Mouse (Mus musculus): ENCODE data around the gene 9230112D13Rik. TPM values are rescaled to one million over a fixed set of nuclear protein-coding genes. Genes with fewer than 3 reads are reported as not detected.

Gene 9230112D13Rik
- polyA plus RNA-seq, 1 experiment from 2014 or later = not detected

GRCm38 (mm10) chr14:34505309-34505708 lies 17.3 kb downstream of the 9230112D13Rik start:
- no peak overlapping the region for H3K27ac ChIP-seq
- H3K9me3 ChIP-seq (replicated peaks) = no peaks in the 10 kb centered on the region
- H3K27me3 ChIP-seq = no peaks in the 10 kb centered on the region
- no peak for ATAC-seq (ENCODE audit: low FRiP score)
- no peak overlapping the region for H3K4me2 ChIP-seq (replicated peaks)
- H3K4me3 ChIP-seq = no peak overlapping the region
- H3K4me1 ChIP-seq = peaks cover 22% of the 10 kb centered on the region
- H3K36me3 ChIP-seq = no peaks in the 10 kb centered on the region
- H3K9ac ChIP-seq = no peak overlapping the region
- 86% methylated on average over 7 of the region's 7 CpGs for WGBS

GRCm38 (mm10) chr14:34504377-34504776 lies 18.2 kb downstream of the 9230112D13Rik start:
- Histone ChIP-seq H3K4me2 (replicated peaks) (no peak overlapping the region), H3K4me3 (no peak overlapping the region), H3K36me3 (no peaks in the 10 kb centered on the region), H3K27me3 (no peaks in the 10 kb centered on the region), H3K9ac (no peak overlapping the region), H3K4me1 (peaks cover 31% of the 10 kb centered on the region), H3K9me3 (replicated peaks) (no peaks in the 10 kb centered on the region), H3K27ac (no peak overlapping the region)
- WGBS = 89% methylated on average over 5 of the region's 5 CpGs
- ATAC-seq (ENCODE audit: low FRiP score) = no peak

- Histone ChIP-seq H3K4me2 (replicated peaks) (peak overlapping the region; percentile 58), H3K27me3 (no peaks in the 10 kb centered on the region), H3K4me3 (no peak overlapping the region), H3K9me3 (replicated peaks) (no peaks in the 10 kb centered on the region), H3K36me3 (no peaks in the 10 kb centered on the region), H3K27ac (peak overlapping the region; percentile 96; the same call in 1 of the 2 replicates), H3K9ac (no peak overlapping the region), H3K4me1 (peaks cover 33% of the 10 kb centered on the region)
- no peak for ATAC-seq (ENCODE audit: low FRiP score)
- 42% methylated on average over 6 of the region's 6 CpGs for WGBS
Observed at GRCm38 (mm10) chr14:34503759-34504158, 18.8 kb downstream of the 9230112D13Rik start.

GRCm38 (mm10) chr14:34503325-34503647 lies 19.3 kb downstream of the 9230112D13Rik start, which contains the start of gene Bmpr1a:
TSS of gene Bmpr1a (minus strand) at chr14:34503341.
- Histone ChIP-seq H3K27me3 (no peaks in the 10 kb centered on the region), H3K9ac (peak within 1 kb of the TSS; percentile 96), H3K27ac (peak within 1 kb of the TSS; percentile 96), H3K9me3 (replicated peaks) (no peaks in the 10 kb centered on the region), H3K36me3 (no peaks in the 10 kb centered on the region), H3K4me3 (peak within 1 kb of the TSS; percentile 82), H3K4me1 (peaks cover 33% of the 10 kb centered on the region), H3K4me2 (replicated peaks) (peak within 1 kb of the TSS; percentile 58)
- no peak for ATAC-seq (ENCODE audit: low FRiP score)
- WGBS = 9% methylated on average over 15 of the region's 15 CpGs

- H3K36me3 ChIP-seq = no peaks in the 10 kb centered on the region
- H3K4me2 ChIP-seq (replicated peaks) = peak overlapping the region; percentile 58
- peak; percentile 92 for ATAC-seq (ENCODE audit: low FRiP score)
- H3K4me1 ChIP-seq = peaks cover 30% of the 10 kb centered on the region
- peak overlapping the region; percentile 82 for H3K4me3 ChIP-seq
- H3K27me3 ChIP-seq = no peaks in the 10 kb centered on the region
- H3K27ac ChIP-seq = peak overlapping the region; percentile 96
- no peaks in the 10 kb centered on the region for H3K9me3 ChIP-seq (replicated peaks)
- peak overlapping the region; percentile 96 for H3K9ac ChIP-seq
- under 1% methylated on average over 92 of the region's 115 CpGs for WGBS
Observed at GRCm38 (mm10) chr14:34502475-34503324, 19.9 kb downstream of the 9230112D13Rik start.

DNA sequence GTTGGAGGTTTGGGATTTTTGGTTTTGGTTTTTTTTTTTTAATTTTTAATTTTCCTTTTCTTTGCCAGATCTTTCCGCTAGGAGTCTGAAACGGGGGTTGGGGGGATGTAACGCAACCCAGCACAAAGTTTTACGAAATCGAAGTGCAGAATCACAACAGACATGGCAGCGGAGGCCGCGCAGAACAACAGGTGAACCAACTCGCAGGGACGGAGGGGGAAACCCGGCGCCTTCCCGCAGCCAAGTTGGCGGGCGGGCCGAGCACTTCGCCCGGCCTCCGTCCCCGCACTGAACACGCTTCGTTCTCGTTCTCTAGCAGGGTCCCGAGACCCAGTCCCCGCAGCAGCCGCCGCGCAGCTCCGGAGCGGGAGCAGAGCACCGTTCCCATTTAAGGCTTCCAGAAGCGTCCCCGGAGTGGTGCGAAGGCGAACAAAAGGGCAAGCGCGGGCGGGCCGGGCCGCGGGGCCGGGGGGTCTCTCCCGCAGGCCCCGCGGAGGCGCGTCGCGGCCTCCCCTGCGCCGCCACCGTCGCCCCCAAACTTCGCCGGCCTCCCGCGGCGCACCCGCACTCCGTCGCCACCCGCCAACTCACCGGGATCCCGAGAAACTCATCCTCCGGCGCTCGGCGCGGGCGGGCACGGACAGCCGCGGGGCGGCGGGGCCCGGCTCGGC lies 20.7 kb downstream of the 9230112D13Rik start:
- Histone ChIP-seq H3K36me3 (no peaks in the 10 kb centered on the region), H3K9ac (peak overlapping the region; percentile 96), H3K4me1 (peaks cover 30% of the 10 kb centered on the region), H3K27me3 (no peaks in the 10 kb centered on the region), H3K9me3 (replicated peaks) (no peaks in the 10 kb centered on the region), H3K4me3 (peak overlapping the region; percentile 82), H3K4me2 (replicated peaks) (peak overlapping the region; percentile 58), H3K27ac (peak overlapping the region; percentile 96)
- ATAC-seq (ENCODE audit: low FRiP score) = peak; percentile 58
- WGBS = under 1% methylated on average over 76 of the region's 77 CpGs

DNA sequence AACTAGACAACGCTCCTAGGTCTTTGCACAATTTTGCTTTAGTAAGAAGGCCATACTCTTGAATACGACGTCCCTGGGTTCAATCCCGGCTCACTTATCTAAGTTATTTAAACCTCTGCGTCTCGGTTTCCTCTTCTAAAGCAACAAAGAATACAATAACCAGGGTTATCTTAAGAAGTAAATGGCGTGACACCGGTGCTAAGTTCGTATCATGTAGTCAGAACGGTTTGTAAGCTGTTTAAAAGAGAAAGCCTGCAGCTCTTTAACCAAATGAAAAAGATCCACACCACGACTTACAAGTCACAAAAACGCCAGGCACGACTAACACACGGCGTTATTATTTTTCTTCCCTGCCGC lies 21.2 kb downstream of the 9230112D13Rik start:
- Histone ChIP-seq H3K9me3 (replicated peaks) (no peaks in the 10 kb centered on the region), H3K4me1 (peaks cover 30% of the 10 kb centered on the region), H3K27me3 (no peaks in the 10 kb centered on the region), H3K27ac (peak overlapping the region; percentile 96; the same call in 1 of the 2 replicates), H3K9ac (peak overlapping the region; percentile 96), H3K4me3 (peak overlapping the region; percentile 82), H3K4me2 (replicated peaks) (peak overlapping the region; percentile 58), H3K36me3 (no peaks in the 10 kb centered on the region)
- under 1% methylated on average over 16 of the region's 16 CpGs for WGBS
- ATAC-seq (ENCODE audit: low FRiP score) = no peak

DNA sequence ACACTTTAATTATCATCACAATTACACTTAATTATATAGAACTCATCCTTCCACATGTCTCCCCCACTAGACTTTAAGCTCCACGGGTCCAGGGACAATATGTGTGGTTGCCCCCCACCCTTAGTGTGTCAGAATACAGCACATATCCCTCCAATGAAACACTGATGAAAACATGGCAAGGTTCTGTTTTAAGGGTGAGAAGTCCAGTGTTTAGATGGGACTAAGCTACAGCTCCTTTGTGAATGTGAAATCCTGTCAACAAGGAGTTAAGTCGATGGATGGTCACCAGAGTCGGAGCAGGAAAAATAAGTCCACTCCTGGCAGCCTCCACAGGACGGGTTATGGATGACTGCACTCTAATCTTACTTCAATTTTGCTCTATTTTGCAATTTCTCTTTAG lies 22.3 kb downstream of the 9230112D13Rik start:
- no peaks in the 10 kb centered on the region for H3K9me3 ChIP-seq (replicated peaks)
- no peak overlapping the region for H3K27ac ChIP-seq
- no peak for ATAC-seq (ENCODE audit: low FRiP score)
- H3K9ac ChIP-seq = peak overlapping the region; percentile 32; the same call in 1 of the 2 replicates
- peak overlapping the region; percentile 82 for H3K4me3 ChIP-seq
- no peaks in the 10 kb centered on the region for H3K36me3 ChIP-seq
- no peaks in the 10 kb centered on the region for H3K27me3 ChIP-seq
- peak overlapping the region; percentile 58 for H3K4me2 ChIP-seq (replicated peaks)
- peaks cover 30% of the 10 kb centered on the region for H3K4me1 ChIP-seq
- 7% methylated on average over 4 of the region's 4 CpGs for WGBS

DNA sequence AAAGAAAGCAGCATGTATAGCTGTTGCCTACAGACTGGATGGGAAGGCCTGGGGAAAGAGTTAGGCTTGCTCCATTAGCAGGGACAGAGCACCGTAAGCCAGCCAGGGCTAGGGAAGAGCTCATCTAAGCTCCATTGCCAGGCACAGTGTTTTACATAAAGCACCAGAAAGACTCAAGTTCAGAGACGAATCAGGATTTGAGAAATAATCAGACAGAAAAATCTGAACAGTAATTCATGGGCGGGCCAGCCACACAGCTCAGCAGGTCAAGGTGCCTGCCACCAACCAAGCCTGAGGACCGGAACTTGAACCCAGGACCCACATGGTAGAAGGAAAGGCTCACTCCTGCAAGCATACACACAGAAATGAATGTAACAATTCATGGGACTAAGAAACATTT lies 22.9 kb downstream of the 9230112D13Rik start:
- no peak overlapping the region for H3K9ac ChIP-seq
- ATAC-seq (ENCODE audit: low FRiP score) = no peak
- H3K9me3 ChIP-seq (replicated peaks) = no peaks in the 10 kb centered on the region
- H3K36me3 ChIP-seq = no peaks in the 10 kb centered on the region
- peaks cover 30% of the 10 kb centered on the region for H3K4me1 ChIP-seq
- WGBS = 61% methylated on average over 4 of the region's 4 CpGs
- peak overlapping the region; percentile 58 for H3K4me2 ChIP-seq (replicated peaks)
- no peak overlapping the region for H3K4me3 ChIP-seq
- no peaks in the 10 kb centered on the region for H3K27me3 ChIP-seq
- no peak overlapping the region for H3K27ac ChIP-seq

DNA sequence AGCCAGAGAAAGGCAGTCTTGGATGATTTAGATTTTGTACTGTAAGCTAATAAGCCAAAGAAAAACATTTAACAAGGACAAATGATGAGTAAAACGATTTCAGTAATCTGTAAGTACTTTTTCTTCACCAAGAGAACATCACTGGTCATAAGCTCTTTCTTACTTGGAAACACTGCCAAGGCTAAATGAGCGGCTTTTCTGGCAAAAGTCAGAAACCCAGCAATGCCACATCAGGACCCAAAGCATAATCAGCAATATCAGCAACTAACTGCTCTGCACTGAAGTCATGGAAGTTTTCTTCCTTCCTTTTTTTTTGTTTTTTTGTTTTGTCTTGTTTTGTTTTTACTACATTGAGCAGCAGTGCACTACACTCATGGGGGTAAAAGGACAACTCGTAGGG lies 25.3 kb downstream of the 9230112D13Rik start:
- no peak for ATAC-seq (ENCODE audit: low FRiP score)
- no peaks in the 10 kb centered on the region for H3K9me3 ChIP-seq (replicated peaks)
- H3K9ac ChIP-seq = no peak overlapping the region
- H3K4me2 ChIP-seq (replicated peaks) = no peak overlapping the region
- no peaks in the 10 kb centered on the region for H3K36me3 ChIP-seq
- no peak overlapping the region for H3K4me3 ChIP-seq
- WGBS = 85% methylated on average over 3 of the region's 3 CpGs
- peaks cover 27% of the 10 kb centered on the region for H3K4me1 ChIP-seq
- H3K27me3 ChIP-seq = no peaks in the 10 kb centered on the region
- H3K27ac ChIP-seq = no peak overlapping the region

DNA sequence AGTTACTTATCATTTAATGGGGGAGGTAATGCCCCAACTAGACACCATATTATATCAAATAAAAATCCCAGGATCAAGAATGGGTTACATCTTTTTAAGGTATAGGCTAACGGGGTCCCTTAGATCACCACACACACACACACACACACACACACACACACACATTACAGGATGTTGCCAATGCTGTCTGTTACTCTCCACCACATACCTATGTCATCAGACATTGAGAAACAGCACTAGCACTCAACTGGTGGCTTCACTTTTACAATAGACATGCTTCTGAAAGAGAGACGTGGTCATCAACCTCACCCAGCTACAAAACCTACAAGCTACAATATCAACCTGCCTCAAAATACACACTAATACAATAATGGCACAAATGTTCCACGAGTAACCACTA lies 28.9 kb downstream of the 9230112D13Rik start:
- Histone ChIP-seq H3K4me3 (no peak overlapping the region), H3K9ac (no peak overlapping the region), H3K27me3 (no peaks in the 10 kb centered on the region), H3K9me3 (replicated peaks) (no peaks in the 10 kb centered on the region), H3K36me3 (no peaks in the 10 kb centered on the region), H3K27ac (no peak overlapping the region), H3K4me1 (peaks cover 7% of the 10 kb centered on the region), H3K4me2 (replicated peaks) (no peak overlapping the region)
- ATAC-seq (ENCODE audit: low FRiP score) = no peak
- 94% methylated on average over 3 of the region's 3 CpGs for WGBS

DNA sequence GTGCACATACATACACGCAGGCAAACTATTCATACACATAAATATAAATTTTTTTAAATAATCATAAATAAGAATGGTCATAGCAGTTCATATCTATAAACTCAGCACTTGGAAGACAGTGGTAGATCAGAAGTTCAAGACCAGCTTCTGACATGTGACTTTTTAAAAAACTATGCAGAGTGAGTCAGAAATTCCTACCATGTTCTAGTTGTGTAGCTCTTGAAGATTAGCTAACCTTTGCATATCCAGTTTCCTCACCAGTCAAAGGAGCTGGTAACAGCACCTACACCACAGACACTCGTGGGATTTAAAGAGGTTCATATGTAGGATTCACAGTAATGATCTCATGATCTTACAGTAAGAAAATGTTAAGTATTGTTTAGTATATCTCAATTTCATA lies 29.9 kb downstream of the 9230112D13Rik start:
- no peaks in the 10 kb centered on the region for H3K9me3 ChIP-seq (replicated peaks)
- no peak for ATAC-seq (ENCODE audit: low FRiP score)
- 83% methylated on average over 2 of the region's 2 CpGs for WGBS
- H3K4me3 ChIP-seq = no peak overlapping the region
- H3K27me3 ChIP-seq = no peaks in the 10 kb centered on the region
- no peaks in the 10 kb centered on the region; the same call in 1 of the 2 replicates for H3K4me1 ChIP-seq
- no peak overlapping the region for H3K27ac ChIP-seq
- no peak overlapping the region for H3K9ac ChIP-seq
- H3K36me3 ChIP-seq = no peaks in the 10 kb centered on the region
- no peak overlapping the region for H3K4me2 ChIP-seq (replicated peaks)
